Mouse (Mus musculus): ENCODE results near the gene Tacc3. TPM values are rescaled to one million over a fixed set of nuclear protein-coding genes. Genes with fewer than 3 reads are reported as not detected.

Tacc3 gene
- total RNA-seq (2022) = 1 to 10 TPM; 4.1 to 7.2 (median 4.4) TPM

GRCm38 (mm10) chr5:33657787-33658663 is at the start of gene Tacc3, which contains the start of gene Tmem129:
Gene Tacc3, plus strand, starts transcription at chr5:33658128.
Gene Tmem129, minus strand, starts transcription at chr5:33658416.
- DNase-seq (ENCODE audit: low spot score in 2 of 2) = peak; percentile 98 to 99

- no peak for DNase-seq (ENCODE audit: low spot score in 2 of 2)
Measured at GRCm38 (mm10) chr5:33609226-33609625, 48.7 kb upstream of the Tacc3 start.

- DNase-seq (ENCODE audit: low spot score in 2 of 2) = no peak
Measured at GRCm38 (mm10) chr5:33611795-33612194, 46.1 kb upstream of the Tacc3 start.

DNA sequence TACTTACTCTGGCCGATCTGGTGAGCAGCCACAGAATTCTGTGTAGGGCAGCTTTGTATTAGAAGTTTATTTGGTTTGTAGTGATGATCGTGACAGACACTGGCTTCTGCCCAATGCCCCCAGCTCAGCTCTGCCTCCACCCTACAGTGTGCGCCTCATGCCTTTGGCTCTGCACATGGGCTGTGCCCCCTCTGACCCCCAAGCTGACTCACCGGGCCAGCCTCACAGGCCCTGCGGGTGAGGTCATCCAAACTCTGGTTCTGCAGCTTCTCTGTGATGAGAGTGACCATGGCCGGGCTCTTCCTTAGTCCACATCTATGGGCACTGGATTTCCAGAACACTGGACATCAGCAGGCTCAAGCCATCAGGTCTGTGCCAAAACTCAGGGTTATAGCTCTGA is 43.5 kb upstream of the Tacc3 start:
- no peak for DNase-seq (ENCODE audit: low spot score in 2 of 2)

DNA sequence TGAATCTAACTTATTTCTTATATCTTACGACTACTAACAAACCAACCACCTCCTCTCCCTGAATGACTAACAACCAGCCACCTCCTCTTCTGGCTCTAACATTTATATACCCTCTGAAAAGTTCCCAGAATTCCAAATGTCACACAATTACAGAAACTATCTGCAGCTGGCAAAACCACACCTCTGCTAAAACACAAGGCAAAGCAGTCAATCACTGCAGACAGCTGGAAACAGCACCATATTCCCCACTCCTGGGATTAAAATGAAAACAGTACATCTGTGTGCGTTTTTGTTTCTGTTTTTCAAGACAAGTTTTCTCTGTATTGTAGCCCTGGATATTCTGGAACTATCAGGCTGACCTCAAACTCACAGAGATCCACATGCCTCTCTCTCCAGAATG is 35.3 kb upstream of the Tacc3 start:
- DNase-seq (ENCODE audit: low spot score in 2 of 2) = no peak

GRCm38 (mm10) chr5:33623766-33624165 is 34.2 kb upstream of the Tacc3 start:
- DNase-seq (ENCODE audit: low spot score in 2 of 2) = no peak

GRCm38 (mm10) chr5:33627968-33628367 is 30.0 kb upstream of the Tacc3 start:
- no peak for DNase-seq (ENCODE audit: low spot score in 2 of 2)

DNA sequence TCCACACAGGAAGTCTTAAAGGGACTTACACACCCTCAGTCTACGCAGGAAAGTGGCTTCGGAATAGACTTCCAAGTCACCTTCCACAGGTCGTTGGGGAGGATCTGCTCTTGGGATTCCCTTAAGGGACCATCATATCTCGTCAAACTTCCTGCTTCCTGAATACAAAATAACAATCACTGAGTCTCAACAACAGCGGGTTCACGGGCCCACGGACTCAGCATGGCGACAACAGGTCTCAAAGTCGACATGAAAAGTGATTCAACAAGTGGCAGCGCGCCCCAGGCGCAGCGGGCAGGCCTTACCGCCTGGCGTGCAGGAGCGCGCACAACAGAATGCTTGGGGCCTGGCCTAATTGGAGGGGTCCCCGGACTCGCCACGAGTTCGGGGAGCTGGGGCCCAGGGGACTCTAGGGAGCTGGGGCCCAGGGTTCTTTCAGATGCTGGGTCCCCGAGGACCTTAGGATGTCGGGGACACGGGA is 29.1 kb upstream of the Tacc3 start:
- no peak for DNase-seq (ENCODE audit: low spot score in 2 of 2)

DNA sequence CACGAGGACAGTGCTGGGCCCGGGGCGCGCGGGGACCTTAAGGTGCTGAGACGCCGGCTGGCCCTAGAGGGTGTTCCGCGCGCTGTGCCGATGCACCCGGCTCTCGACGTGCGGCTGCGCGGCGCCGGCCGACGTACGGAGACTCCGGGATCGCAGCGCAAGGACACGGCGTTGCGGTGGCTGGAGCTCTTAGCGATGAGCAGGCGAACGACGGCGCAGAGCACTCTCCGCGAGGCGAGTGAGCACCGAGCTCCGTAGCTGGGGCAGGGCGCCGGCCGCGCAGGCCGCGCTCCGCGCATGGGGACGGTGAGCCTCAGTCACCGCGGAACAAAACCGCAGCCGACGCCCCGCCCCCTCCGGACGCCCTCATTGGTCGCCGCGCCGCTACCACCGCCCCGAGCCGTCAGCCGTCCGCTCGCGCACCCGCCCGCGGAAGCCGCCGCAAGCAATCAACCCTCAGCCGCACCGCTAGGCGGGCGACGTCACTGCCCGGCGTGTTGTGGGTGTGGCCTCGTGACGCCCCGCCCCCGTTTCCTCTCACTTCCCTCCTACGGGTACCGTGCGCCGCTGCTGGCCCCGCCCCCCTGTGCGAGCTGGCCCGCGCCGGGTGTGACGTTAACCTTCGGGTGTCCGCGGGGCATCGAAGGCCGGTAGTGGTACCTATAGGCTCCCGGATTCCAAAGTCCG is 28.5 kb upstream of the Tacc3 start, which contains the start of the genes Fam53a and Gm9903:
Gene Fam53a (minus strand): TSS at position 335 of the 687 bp plus-strand sequence.
Gene Gm9903 (plus strand): TSS at position 625 of the 687 bp plus-strand sequence.
- DNase-seq (ENCODE audit: low spot score in 2 of 2) = peak; percentile 99 to 100

DNA sequence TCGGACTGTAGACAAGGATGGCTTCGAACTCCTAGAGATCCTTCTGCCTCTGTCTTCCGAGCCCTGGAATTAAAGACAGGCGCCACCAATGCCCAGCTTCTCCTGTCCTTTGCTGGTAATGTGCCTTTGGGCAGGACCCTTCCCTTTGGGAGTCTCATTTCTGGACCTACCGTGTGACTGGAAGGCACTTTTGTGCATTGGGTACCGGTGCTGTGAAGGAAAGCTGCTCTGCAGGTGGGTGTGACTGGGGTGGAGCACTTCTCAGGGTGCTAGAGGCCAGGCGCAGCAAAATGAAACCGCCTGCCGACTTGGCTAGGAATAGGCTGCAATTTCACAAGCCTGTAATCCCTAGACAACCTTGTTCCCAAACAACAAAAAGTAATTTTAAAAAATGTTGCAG is 27.9 kb upstream of the Tacc3 start:
- DNase-seq (ENCODE audit: low spot score in 2 of 2) = no peak

- no peak for DNase-seq (ENCODE audit: low spot score in 2 of 2)
Measured at GRCm38 (mm10) chr5:33630615-33631014, 27.3 kb upstream of the Tacc3 start.

DNA sequence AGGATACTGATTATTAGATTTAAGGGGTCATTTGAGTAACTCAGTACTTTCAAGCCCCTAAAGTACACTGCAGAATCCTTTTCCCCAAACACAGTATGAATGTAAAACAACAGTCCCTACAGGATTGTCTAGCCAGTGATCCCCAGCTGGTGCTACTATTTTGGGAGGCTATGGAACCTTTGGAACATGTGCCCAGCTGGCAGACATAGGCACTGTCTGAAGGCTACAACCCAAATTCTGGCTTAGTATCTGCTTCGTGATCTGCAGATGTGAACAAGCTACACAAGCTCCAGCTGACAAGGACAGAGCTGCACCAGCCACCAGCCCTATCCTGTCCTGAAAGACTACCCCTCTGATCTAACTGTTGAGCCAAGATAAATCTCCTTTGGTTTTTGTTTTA is 25.4 kb upstream of the Tacc3 start:
- no peak for DNase-seq (ENCODE audit: low spot score in 2 of 2)

DNA sequence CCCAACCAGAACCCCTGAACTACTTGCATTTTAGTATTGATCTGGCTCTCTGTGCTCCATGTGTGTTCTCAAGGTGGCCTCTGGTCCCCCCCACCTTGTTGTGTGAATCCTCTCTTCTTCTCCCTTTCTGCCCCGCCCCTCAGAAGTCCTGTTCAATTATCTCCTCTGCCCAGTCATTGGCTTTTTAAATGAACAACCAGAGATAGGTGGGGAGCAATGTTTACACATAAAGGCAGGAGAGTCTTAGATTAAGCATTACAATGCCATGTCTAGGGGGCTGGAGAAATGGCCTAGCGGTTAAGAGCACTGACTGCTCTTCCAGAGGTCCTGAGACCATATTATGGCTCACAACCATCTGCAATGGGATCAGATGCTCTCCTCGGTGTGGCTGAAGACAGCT is 22.6 kb upstream of the Tacc3 start:
- DNase-seq (ENCODE audit: low spot score in 2 of 2) = no peak

DNA sequence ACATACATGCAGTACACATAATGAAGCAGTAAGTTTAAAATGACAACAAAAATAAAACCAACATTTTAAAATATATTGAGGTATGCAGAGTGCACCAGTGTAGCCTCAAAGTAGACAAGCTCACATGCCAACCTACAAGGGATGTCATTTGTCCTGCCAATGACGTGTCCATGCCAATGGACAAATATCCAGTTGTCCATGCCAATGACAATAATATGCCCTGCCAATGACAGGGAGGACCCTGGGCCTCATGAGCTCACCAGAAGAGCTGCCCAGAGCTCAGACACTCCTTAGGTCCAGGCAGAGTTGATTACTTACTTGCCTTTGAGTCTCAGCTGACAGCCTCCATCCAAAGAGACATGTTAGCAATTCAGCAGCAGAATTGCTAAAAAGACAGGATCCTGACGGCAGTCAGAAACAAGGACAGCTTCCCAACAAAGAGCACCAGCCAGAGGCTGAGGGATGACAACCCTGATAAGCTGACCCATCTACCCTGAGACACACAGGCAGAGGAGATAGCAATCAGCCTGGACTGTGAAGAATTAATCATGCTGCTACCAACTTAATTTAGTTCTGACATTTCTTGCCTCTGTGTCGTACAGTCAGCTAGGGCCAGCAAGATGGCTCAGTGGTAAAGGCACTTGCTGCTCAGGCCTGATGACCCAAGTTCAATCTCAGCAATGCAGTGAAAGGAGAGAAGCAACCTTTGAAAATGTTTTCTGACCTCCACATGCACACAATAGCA is 20.1 kb upstream of the Tacc3 start:
- no peak for DNase-seq (ENCODE audit: low spot score in 2 of 2)

GRCm38 (mm10) chr5:33638826-33639225 is 19.1 kb upstream of the Tacc3 start:
- DNase-seq (ENCODE audit: low spot score in 2 of 2) = no peak

GRCm38 (mm10) chr5:33640652-33641051 is 17.3 kb upstream of the Tacc3 start:
- DNase-seq (ENCODE audit: low spot score in 2 of 2) = peak; percentile 38 to 55

DNA sequence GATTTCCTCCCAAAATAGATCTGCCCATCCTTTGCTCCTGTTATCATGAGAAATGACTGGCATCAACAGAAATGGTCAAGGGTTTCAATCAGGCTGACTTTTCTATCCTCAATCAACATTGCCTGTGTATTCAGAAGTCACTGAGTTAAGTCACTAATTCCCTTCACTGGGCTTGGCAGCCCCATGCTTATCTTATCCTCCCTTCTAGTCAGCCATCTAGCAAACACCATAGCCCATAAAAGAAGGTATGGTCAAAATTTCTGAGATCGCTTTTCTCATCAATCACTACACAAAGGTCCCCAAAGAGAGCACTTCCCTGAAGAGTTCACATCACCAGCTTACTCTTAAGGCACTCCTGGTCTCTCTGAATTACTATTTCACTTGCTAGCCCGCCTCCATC is 6.9 kb upstream of the Tacc3 start:
- no peak for DNase-seq (ENCODE audit: low spot score in 2 of 2)

DNA sequence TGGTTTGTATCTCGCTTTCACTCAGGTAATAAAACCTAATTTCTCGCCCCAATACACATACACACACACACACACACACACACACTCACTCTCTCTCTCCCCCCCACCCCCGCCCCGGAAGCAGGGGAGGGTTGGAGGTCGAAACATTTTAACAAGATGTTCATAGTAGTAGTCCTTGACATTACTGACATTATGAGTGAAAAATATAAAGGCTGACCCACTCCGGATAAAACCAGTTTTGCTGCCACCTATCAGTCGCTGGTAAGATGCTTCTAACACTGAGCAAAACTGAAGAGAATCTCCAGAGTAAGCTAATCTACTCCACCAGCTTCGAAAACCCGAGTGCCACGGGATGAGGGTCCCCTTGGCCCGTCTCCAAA is 6.4 kb upstream of the Tacc3 start:
- no peak for DNase-seq (ENCODE audit: low spot score in 2 of 2)

DNA sequence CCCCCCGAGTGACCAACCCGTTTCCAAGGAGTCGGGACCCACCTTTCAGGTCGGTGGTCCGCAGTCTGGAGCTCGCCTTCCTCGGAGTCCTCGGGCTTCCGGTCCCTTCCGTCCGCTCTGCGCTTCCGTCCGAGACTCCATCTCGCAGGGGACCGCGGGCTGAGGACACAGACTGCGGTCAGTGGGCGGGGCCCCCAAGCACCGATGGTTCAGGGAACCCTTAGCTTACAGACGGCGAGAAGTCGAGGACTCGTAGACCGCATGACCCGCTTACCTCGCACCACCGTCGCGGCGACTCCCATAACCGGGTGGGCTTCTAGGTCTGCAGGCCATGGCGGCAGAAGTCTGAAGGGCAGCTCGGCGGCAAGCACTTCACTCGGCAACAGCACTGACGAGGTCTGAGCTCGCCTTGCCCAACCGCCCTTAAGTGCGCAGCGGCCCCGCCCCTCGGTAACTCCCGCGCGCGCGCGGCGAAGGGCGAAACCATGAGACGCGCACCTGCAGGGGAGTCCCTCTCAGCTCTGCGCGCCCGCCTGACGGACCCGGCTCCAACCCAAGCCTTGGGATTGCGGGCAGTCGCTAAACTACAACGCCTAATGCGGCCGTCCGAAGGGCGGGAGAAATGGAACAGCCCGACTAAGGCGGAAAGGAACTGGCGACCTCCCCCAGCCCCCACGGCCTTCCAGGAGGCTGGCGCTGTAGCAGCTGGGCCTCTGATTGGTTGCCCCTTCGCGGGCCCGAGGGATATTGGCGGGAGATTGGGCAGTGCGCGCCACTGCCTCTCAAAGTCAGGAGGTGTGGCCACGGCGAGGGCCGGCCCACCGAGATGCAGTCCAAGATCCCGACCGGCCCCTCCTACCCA is 5.8 kb upstream of the Tacc3 start, which contains the start of gene Slbp:
Gene Slbp (minus strand): TSS at position 654 of the 862 bp plus-strand sequence.
- peak; percentile 94 to 96 for DNase-seq (ENCODE audit: low spot score in 2 of 2)

- DNase-seq (ENCODE audit: low spot score in 2 of 2) = no peak
Measured at GRCm38 (mm10) chr5:33652783-33653173, 5.2 kb upstream of the Tacc3 start.

DNA sequence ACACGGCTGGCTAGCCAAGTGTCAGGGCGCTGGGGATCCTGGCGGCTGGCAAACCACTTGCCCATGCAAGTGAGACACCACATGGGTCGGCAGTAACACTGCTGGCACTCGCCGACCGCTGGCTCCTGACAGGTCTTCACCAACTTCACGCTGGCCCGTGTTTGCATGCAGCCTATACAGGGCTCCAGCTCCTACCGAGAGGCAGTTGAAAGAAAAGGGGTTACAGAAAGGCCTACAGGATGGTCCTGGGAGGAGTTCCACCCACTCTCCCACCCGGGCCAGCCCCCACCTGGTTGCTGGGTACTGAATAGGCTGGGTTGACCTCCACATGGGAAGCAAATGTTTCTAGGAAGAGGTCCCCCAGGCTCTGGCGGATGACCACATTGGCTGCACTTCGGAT is 3.5 kb upstream of the Tacc3 start:
- no peak for DNase-seq (ENCODE audit: low spot score in 2 of 2)

Data from layer of hippocampus, adult 8-10 months (tissue).